Mouse (Mus musculus) embryonic fibroblast, embryonic 13.5 days (primary cell): Measurements from ENCODE around the gene Sec24a.

ENCODE experiments used
- CTCF ChIP-seq: IDR thresholded peaks from 2 replicates; pipeline ENCODE4 v1.5.1; 2011; ENCODE audit warnings: mild to moderate bottlenecking, control low read depth, low read length, moderate library complexity, borderline replicate concordance; ENCODE audit not compliant: insufficient read depth
- POLR2A ChIP-seq: IDR thresholded peaks from 2 replicates; pipeline ENCODE4 v1.6.1; 2011; ENCODE audit warnings: low read depth, mild to moderate bottlenecking, control low read depth, low read length, moderate library complexity

DNA sequence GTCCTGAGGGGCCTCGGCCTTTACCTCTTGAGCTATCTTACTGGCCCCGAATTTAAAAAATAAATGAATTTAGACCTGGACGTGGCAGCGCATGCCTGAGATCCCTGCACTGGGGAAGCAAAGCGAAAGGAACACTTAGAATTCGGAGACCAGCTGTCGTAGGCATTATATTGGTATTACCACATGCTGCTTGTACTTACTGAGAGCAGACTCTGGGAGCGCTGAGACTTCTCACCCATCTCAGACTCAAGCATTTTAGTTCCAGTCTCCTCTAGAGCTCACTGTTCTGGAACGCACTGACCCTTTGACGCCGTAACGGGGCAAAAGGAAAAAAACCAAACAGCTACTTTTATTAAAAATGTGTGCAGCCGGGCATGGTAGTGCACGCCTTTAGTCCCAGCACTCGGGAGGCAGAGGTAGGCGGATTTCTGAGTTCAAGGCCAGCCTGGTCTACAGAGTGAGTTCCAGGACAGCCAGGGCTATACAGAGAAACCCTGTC, 101.5 kb downstream of the Sec24a start:
- no peak for TF ChIP-seq CTCF
- TF ChIP-seq POLR2A = no peak
